Mouse (Mus musculus): ENCODE results near the gene Fam129a. TPM values are rescaled to one million over a fixed set of nuclear protein-coding genes. Genes with fewer than 3 reads are reported as not detected.

The Fam129a gene
- polyA plus RNA-seq, 1 experiment from 2014 or later: 0.60 TPM

- Histone ChIP-seq H3K4me3 (ENCODE audit: low read depth, low read length) (no peak overlapping the region), H3K27ac (ENCODE audit: low read depth, low read length) (no peak overlapping the region), H3K4me1 (replicated peaks; ENCODE audit: control insufficient read depth, insufficient read depth, low read length) (no peaks in the 10 kb centered on the region), H3K4me2 (replicated peaks; ENCODE audit: low read depth, low read length) (no peak overlapping the region), H3K27me3 (ENCODE audit: control insufficient read depth, insufficient read depth, low read length) (no peaks in the 10 kb centered on the region), H3K36me3 (ENCODE audit: control insufficient read depth, insufficient read depth, low read length) (no peaks in the 10 kb centered on the region), H3K9ac (ENCODE audit: low read depth, low read length) (no peak overlapping the region), H3K9me3 (ENCODE audit: control insufficient read depth, low read length) (no peaks in the 10 kb centered on the region)
- DNase-seq (ENCODE audit: low spot score) (no peak), ATAC-seq (ENCODE audit: low FRiP score) (no peak)
- WGBS: 72% methylated on average over 11 of the region's 11 CpGs
Measured at GRCm38 (mm10) chr1:151716024-151716710, 145.2 kb downstream of the Fam129a start.

GRCm38 (mm10) chr1:151717624-151718023 is 146.6 kb downstream of the Fam129a start:
- 86% methylated on average over 5 of the region's 5 CpGs for WGBS
- Histone ChIP-seq H3K27me3 (ENCODE audit: control insufficient read depth, insufficient read depth, low read length) (no peaks in the 10 kb centered on the region), H3K4me2 (replicated peaks; ENCODE audit: low read depth, low read length) (no peak overlapping the region), H3K4me3 (ENCODE audit: low read depth, low read length) (no peak overlapping the region), H3K9me3 (ENCODE audit: control insufficient read depth, low read length) (no peaks in the 10 kb centered on the region), H3K4me1 (replicated peaks; ENCODE audit: control insufficient read depth, insufficient read depth, low read length) (no peaks in the 10 kb centered on the region), H3K36me3 (ENCODE audit: control insufficient read depth, insufficient read depth, low read length) (no peaks in the 10 kb centered on the region), H3K9ac (ENCODE audit: low read depth, low read length) (no peak overlapping the region), H3K27ac (ENCODE audit: low read depth, low read length) (no peak overlapping the region)
- no peak for ATAC-seq (ENCODE audit: low FRiP score)
- DNase-seq (ENCODE audit: low spot score): no peak

- Histone ChIP-seq H3K36me3 (ENCODE audit: control insufficient read depth, insufficient read depth, low read length) (no peaks in the 10 kb centered on the region), H3K4me2 (replicated peaks; ENCODE audit: low read depth, low read length) (no peak overlapping the region), H3K9me3 (ENCODE audit: control insufficient read depth, low read length) (no peaks in the 10 kb centered on the region), H3K4me3 (ENCODE audit: low read depth, low read length) (no peak overlapping the region), H3K27me3 (ENCODE audit: control insufficient read depth, insufficient read depth, low read length) (no peaks in the 10 kb centered on the region), H3K27ac (ENCODE audit: low read depth, low read length) (no peak overlapping the region), H3K9ac (ENCODE audit: low read depth, low read length) (no peak overlapping the region), H3K4me1 (replicated peaks; ENCODE audit: control insufficient read depth, insufficient read depth, low read length) (no peaks in the 10 kb centered on the region)
- DNase-seq (ENCODE audit: low spot score) (no peak), ATAC-seq (ENCODE audit: low FRiP score) (no peak)
- WGBS: 86% methylated on average over 8 of the region's 8 CpGs
Measured at GRCm38 (mm10) chr1:151718575-151718974, 147.6 kb downstream of the Fam129a start.

- no peak for ATAC-seq (ENCODE audit: low FRiP score)
- DNase-seq (ENCODE audit: low spot score): no peak
- Histone ChIP-seq H3K9ac (ENCODE audit: low read depth, low read length) (no peak overlapping the region), H3K4me1 (replicated peaks; ENCODE audit: control insufficient read depth, insufficient read depth, low read length) (no peaks in the 10 kb centered on the region), H3K9me3 (ENCODE audit: control insufficient read depth, low read length) (no peaks in the 10 kb centered on the region), H3K4me3 (ENCODE audit: low read depth, low read length) (no peak overlapping the region), H3K27me3 (ENCODE audit: control insufficient read depth, insufficient read depth, low read length) (no peaks in the 10 kb centered on the region), H3K36me3 (ENCODE audit: control insufficient read depth, insufficient read depth, low read length) (no peaks in the 10 kb centered on the region), H3K27ac (ENCODE audit: low read depth, low read length) (no peak overlapping the region), H3K4me2 (replicated peaks; ENCODE audit: low read depth, low read length) (no peak overlapping the region)
- WGBS: 91% methylated on average over 5 of the region's 5 CpGs
Measured at GRCm38 (mm10) chr1:151719911-151720310, 148.9 kb downstream of the Fam129a start.

GRCm38 (mm10) chr1:151720566-151720965 is 149.6 kb downstream of the Fam129a start:
- H3K9me3 ChIP-seq (ENCODE audit: control insufficient read depth, low read length): no peaks in the 10 kb centered on the region
- WGBS: 94% methylated on average over 2 of the region's 2 CpGs
- H3K4me3 ChIP-seq (ENCODE audit: low read depth, low read length): no peak overlapping the region
- DNase-seq (ENCODE audit: low spot score) (no peak), ATAC-seq (ENCODE audit: low FRiP score) (no peak)
- H3K36me3 ChIP-seq (ENCODE audit: control insufficient read depth, insufficient read depth, low read length): no peaks in the 10 kb centered on the region
- no peak overlapping the region for H3K27ac ChIP-seq (ENCODE audit: low read depth, low read length)
- H3K4me2 ChIP-seq (replicated peaks; ENCODE audit: low read depth, low read length): no peak overlapping the region
- no peak overlapping the region for H3K9ac ChIP-seq (ENCODE audit: low read depth, low read length)
- no peaks in the 10 kb centered on the region for H3K4me1 ChIP-seq (replicated peaks; ENCODE audit: control insufficient read depth, insufficient read depth, low read length)
- H3K27me3 ChIP-seq (ENCODE audit: control insufficient read depth, insufficient read depth, low read length): no peaks in the 10 kb centered on the region

- 87% methylated on average over 10 of the region's 10 CpGs for WGBS
- ATAC-seq (ENCODE audit: low FRiP score) (no peak), DNase-seq (ENCODE audit: low spot score) (no peak)
Measured at GRCm38 (mm10) chr1:151721357-151721983, 150.5 kb downstream of the Fam129a start.

GRCm38 (mm10) chr1:151723771-151724170 is 152.8 kb downstream of the Fam129a start:
- no peaks in the 10 kb centered on the region for H3K27me3 ChIP-seq (ENCODE audit: control insufficient read depth, insufficient read depth, low read length)
- no peak overlapping the region for H3K4me2 ChIP-seq (replicated peaks; ENCODE audit: low read depth, low read length)
- no peak overlapping the region for H3K27ac ChIP-seq (ENCODE audit: low read depth, low read length)
- WGBS: 85% methylated on average over 4 of the region's 4 CpGs
- H3K9me3 ChIP-seq (ENCODE audit: control insufficient read depth, low read length): no peaks in the 10 kb centered on the region
- H3K4me3 ChIP-seq (ENCODE audit: low read depth, low read length): no peak overlapping the region
- no peak overlapping the region for H3K9ac ChIP-seq (ENCODE audit: low read depth, low read length)
- H3K4me1 ChIP-seq (replicated peaks; ENCODE audit: control insufficient read depth, insufficient read depth, low read length): no peaks in the 10 kb centered on the region
- ATAC-seq (ENCODE audit: low FRiP score) (no peak), DNase-seq (ENCODE audit: low spot score) (no peak)
- H3K36me3 ChIP-seq (ENCODE audit: control insufficient read depth, insufficient read depth, low read length): no peaks in the 10 kb centered on the region

More at GRCm38 (mm10) chr1:151721357-151721983, 150.5 kb downstream of the Fam129a start:
- Histone ChIP-seq H3K36me3 (ENCODE audit: control insufficient read depth, insufficient read depth, low read length) (no peaks in the 10 kb centered on the region), H3K9me3 (ENCODE audit: control insufficient read depth, low read length) (no peaks in the 10 kb centered on the region), H3K9ac (ENCODE audit: low read depth, low read length) (no peak overlapping the region), H3K4me2 (replicated peaks; ENCODE audit: low read depth, low read length) (no peak overlapping the region), H3K27ac (ENCODE audit: low read depth, low read length) (no peak overlapping the region), H3K4me3 (ENCODE audit: low read depth, low read length) (no peak overlapping the region), H3K27me3 (ENCODE audit: control insufficient read depth, insufficient read depth, low read length) (no peaks in the 10 kb centered on the region), H3K4me1 (replicated peaks; ENCODE audit: control insufficient read depth, insufficient read depth, low read length) (no peaks in the 10 kb centered on the region)

GRCm38 (mm10) chr1:151725590-151725989 is 154.6 kb downstream of the Fam129a start:
- Histone ChIP-seq H3K9ac (ENCODE audit: low read depth, low read length) (no peak overlapping the region), H3K27me3 (ENCODE audit: control insufficient read depth, insufficient read depth, low read length) (no peaks in the 10 kb centered on the region), H3K27ac (ENCODE audit: low read depth, low read length) (no peak overlapping the region), H3K4me1 (replicated peaks; ENCODE audit: control insufficient read depth, insufficient read depth, low read length) (no peaks in the 10 kb centered on the region), H3K4me3 (ENCODE audit: low read depth, low read length) (no peak overlapping the region), H3K4me2 (replicated peaks; ENCODE audit: low read depth, low read length) (no peak overlapping the region), H3K36me3 (ENCODE audit: control insufficient read depth, insufficient read depth, low read length) (no peaks in the 10 kb centered on the region), H3K9me3 (ENCODE audit: control insufficient read depth, low read length) (no peaks in the 10 kb centered on the region)
- ATAC-seq (ENCODE audit: low FRiP score) (no peak), DNase-seq (ENCODE audit: low spot score) (no peak)
- 85% methylated on average over 2 of the region's 2 CpGs for WGBS

- H3K9ac ChIP-seq (ENCODE audit: low read depth, low read length): no peak overlapping the region
- H3K4me1 ChIP-seq (replicated peaks; ENCODE audit: control insufficient read depth, insufficient read depth, low read length): no peaks in the 10 kb centered on the region
- H3K4me2 ChIP-seq (replicated peaks; ENCODE audit: low read depth, low read length): no peak overlapping the region
- H3K36me3 ChIP-seq (ENCODE audit: control insufficient read depth, insufficient read depth, low read length): no peaks in the 10 kb centered on the region
- H3K27me3 ChIP-seq (ENCODE audit: control insufficient read depth, insufficient read depth, low read length): no peaks in the 10 kb centered on the region
- ATAC-seq (ENCODE audit: low FRiP score) (no peak), DNase-seq (ENCODE audit: low spot score) (no peak)
- H3K27ac ChIP-seq (ENCODE audit: low read depth, low read length): no peak overlapping the region
- 77% methylated on average over 6 of the region's 6 CpGs for whole genome bisulfite sequencing
- H3K4me3 ChIP-seq (ENCODE audit: low read depth, low read length): no peak overlapping the region
- H3K9me3 ChIP-seq (ENCODE audit: control insufficient read depth, low read length): no peaks in the 10 kb centered on the region
Measured at GRCm38 (mm10) chr1:151726358-151726757, 155.4 kb downstream of the Fam129a start.
